Mouse (Mus musculus) forebrain, embryonic 15.5 days (tissue): ENCODE measurements around the gene Lrrc7. TPM values are rescaled to one million over a fixed set of nuclear protein-coding genes. Genes with fewer than 3 reads are reported as not detected.
"Not testable (repeated sequence)": the region's sequence is repeated elsewhere in the genome, so short reads cannot be mapped to it uniquely, and the experiment has no call there.

Experiments used
- ATAC-seq: fragments of 200-750 bp; cut with Nextera tagmentation; replicated peaks from 2 replicates; pipeline ENCODE4 v1.8.0; 2017; ENCODE audit warnings: mild to moderate bottlenecking, moderate TSS enrichment, moderate library complexity
- H3K27ac ChIP-seq: fragments of 300-500 bp; sonication (generic); replicated peaks from 2 replicates; pipeline ENCODE4 v1.5.1; 2015; ENCODE audit warnings: mild to moderate bottlenecking, inconsistent platforms
- H3K27me3 ChIP-seq: fragments of 300-500 bp; sonication (generic); 2 replicates; pipeline ENCODE4 v1.6.1; 2015; ENCODE audit warnings: inconsistent platforms
- H3K36me3 ChIP-seq: fragments of 300-500 bp; sonication (generic); 2 replicates; pipeline ENCODE4 v1.6.1; 2015; ENCODE audit warnings: mild to moderate bottlenecking, inconsistent platforms
- H3K4me1 ChIP-seq: fragments of 300-500 bp; sonication (generic); 2 replicates; pipeline ENCODE4 v1.6.1; 2015; ENCODE audit warnings: inconsistent platforms
- H3K4me2 ChIP-seq: fragments of 300-500 bp; sonication (generic); replicated peaks from 2 replicates; pipeline ENCODE4 v1.6.1; 2015; ENCODE audit warnings: mild to moderate bottlenecking, inconsistent platforms
- H3K4me3 ChIP-seq: fragments of 300-500 bp; sonication (generic); 2 replicates; pipeline ENCODE4 v1.5.1; 2015; ENCODE audit warnings: mild to moderate bottlenecking, inconsistent platforms
- H3K9ac ChIP-seq: fragments of 300-500 bp; sonication (generic); replicated peaks from 2 replicates; pipeline ENCODE4 v1.6.1; 2015; ENCODE audit warnings: mild to moderate bottlenecking, inconsistent platforms
- H3K9me3 ChIP-seq: fragments of 300-500 bp; sonication (generic); 2 replicates; pipeline ENCODE4 v1.6.1; 2016; ENCODE audit warnings: inconsistent platforms
- WGBS: fragments of 180-500 bp; shearing (Covaris S2); methylation state at CpG from one replicate; pipeline ENCODE4 v1.1.7; 2015; ENCODE audit warnings: mixed read lengths; 5-methylcytosine and 5-hydroxymethylcytosine counted together
- polyA plus RNA-seq: library from polyadenylated mRNA; unstranded; fragments of >200 nt; fragmentation: Nextera tagmentation; extraction: Ambion mirVana; gene quantifications from 2 replicates; pipeline ENCODE4 v1.2.1, GENCODE M21; 2015

The Lrrc7 gene
- polyA plus RNA-seq, 1 experiment from 2014 or later = 17.2 TPM

DNA sequence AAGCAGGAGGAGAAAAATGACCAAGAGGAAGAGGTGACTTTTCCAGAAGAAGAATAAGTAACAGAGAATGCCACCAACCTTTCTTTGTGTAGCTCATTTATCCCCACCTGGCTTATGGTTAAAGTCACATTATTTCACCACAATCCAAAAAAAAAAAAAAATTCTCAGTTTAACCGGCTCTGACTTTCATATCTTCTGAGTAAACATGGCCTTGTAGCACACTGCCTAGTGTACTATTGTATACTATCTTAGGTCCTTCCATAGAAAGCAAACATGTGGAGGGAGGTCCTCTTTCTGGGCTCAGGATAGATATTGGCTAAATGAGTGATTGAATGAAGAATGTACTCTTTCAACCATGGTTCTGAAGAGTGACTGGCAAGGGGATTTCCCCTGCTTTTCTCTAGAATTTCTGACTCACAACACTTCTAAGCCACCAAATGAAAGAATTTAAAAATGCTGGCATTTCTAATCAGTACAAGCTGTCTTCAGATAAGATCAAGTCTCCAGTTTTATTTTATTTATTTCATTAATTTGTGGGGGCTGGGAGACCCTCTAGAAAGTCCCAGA is 400.0 kb downstream of the Lrrc7 start:
- H3K4me1 ChIP-seq = no peaks in the 10 kb centered on the region
- H3K27me3 ChIP-seq = no peaks in the 10 kb centered on the region
- ATAC-seq = no peak
- H3K9ac ChIP-seq = no peak overlapping the region
- H3K27ac ChIP-seq = no peak overlapping the region
- 95% methylated on average over 1 of the region's 1 CpGs for whole genome bisulfite sequencing
- no peak overlapping the region for H3K4me2 ChIP-seq
- H3K36me3 ChIP-seq = peaks cover 18% of the 10 kb centered on the region
- no peak overlapping the region for H3K4me3 ChIP-seq
- H3K9me3 ChIP-seq = no peaks in the 10 kb centered on the region

DNA sequence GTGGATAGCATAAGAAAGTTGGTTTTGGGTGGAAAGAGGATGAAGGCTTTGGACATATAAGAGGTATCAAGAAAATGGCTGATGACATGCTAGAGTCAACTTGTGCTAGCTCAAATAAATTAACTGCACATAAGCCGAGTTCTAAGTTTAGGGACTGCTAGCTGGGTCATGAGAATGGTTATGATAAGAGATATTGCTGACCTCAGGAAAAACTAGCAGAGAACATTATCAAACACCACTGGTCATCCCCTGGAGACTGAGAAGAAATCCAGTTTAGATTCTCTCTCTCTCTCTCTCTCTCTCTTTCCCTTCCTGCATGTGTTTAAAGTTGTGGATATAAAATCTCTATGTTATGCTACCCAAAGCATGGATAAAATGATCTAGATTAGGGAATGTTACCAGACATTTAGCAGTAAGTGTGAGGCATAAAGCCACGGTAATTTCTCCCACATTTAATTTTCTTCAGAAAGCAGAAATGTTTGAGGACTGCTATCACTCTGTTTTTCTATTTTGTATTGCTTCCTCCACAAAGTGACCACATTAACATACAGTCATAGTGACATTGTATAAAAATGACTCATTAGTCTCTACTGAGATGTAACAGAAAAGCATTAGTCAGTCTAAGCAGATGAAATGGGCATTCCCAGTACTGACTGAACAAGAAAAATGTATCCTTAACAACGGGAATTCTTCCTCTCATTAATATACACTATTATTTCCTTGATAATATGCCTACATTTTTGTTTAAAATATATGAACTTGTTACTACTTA is 406.3 kb downstream of the Lrrc7 start:
- Histone ChIP-seq H3K4me2 (no peak overlapping the region), H3K4me3 (no peak overlapping the region), H3K4me1 (0 out of 2 replicates have a peak, but pooled peaks cover 3% of the 10 kb centered on the region), H3K27me3 (no peaks in the 10 kb centered on the region), H3K9me3 (no peaks in the 10 kb centered on the region), H3K36me3 (peaks cover 8% of the 10 kb centered on the region), H3K9ac (no peak overlapping the region), H3K27ac (no peak overlapping the region)
- no peak for ATAC-seq
- 86% methylated on average over 3 of the region's 3 CpGs for WGBS

DNA sequence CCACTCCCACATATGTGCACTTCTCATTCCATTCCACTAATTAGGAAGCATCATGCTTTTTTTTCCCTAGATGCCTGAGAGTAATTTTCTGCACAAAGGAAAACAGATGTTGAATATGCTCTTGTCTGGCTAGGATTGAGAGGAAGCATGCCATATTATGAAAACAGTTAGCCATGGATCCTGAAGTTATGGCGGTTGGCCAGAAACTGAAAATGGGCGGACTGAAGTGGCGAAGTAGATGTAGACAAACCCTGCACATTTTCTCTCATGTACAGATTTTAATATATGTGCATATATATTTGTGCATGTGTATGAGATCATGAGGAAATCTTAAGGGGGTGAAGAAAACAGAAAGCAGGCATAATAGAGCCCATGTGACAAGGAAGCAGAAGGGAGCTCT is 407.9 kb downstream of the Lrrc7 start:
- Histone ChIP-seq H3K9ac (no peak overlapping the region), H3K4me3 (no peak overlapping the region), H3K27ac (peak overlapping the region; percentile 43; the same call in 1 of the 2 replicates), H3K27me3 (no peaks in the 10 kb centered on the region), H3K4me2 (no peak overlapping the region), H3K36me3 (no peaks in the 10 kb centered on the region), H3K9me3 (no peaks in the 10 kb centered on the region), H3K4me1 (0 out of 2 replicates have a peak, but pooled peaks cover 3% of the 10 kb centered on the region)
- WGBS = 71% methylated on average over 3 of the region's 3 CpGs
- peak; percentile 67; the same call in 1 of the 2 replicates for ATAC-seq

DNA sequence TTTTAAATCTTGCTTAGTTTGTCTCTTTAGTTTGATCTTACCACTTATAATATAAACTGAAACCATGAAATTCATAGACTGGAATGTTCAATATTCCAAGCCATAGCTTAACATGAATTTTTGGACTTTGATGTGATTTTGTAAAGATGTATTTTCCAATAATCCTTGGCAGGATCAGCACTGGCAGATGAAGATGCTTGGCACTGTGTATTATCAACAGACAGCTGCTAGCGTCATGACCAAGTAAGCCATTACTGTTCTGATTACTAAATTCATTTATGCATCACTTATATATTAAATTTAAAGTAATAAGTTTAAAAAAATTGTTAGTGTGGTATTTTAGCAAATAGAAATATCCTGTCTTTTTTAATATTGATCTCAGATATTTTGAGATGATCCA is 413.0 kb downstream of the Lrrc7 start:
- Histone ChIP-seq H3K36me3 (0 out of 2 replicates have a peak, but pooled peaks cover 3% of the 10 kb centered on the region), H3K4me1 (no peaks in the 10 kb centered on the region), H3K4me2 (no peak overlapping the region), H3K27ac (no peak overlapping the region), H3K4me3 (no peak overlapping the region), H3K9ac (no peak overlapping the region), H3K27me3 (no peaks in the 10 kb centered on the region), H3K9me3 (no peaks in the 10 kb centered on the region)
- ATAC-seq = no peak
- 73% methylated on average over 1 of the region's 1 CpGs for WGBS

DNA sequence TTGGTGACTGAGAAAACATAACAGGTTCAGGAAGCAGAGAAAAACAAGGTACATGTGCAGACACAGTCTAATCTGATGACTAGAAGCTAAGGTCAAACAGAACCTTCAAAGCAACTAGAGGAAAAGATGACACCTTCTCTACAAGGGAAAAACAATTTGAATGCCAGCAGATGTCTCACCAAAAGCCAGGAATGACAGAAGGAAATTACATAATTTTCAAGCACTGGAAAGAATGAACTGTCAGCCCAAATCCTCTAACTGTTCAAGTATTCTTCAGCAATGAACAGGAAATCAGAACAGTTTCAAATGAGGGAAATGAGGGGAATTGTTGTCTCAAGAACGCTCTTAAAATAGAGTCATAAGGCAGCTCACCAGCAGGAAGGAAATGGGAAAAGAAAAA is 421.4 kb downstream of the Lrrc7 start:
- WGBS = 80% methylated on average over 1 of the region's 1 CpGs
- ATAC-seq = no peak
- no peaks in the 10 kb centered on the region for H3K36me3 ChIP-seq
- H3K9ac ChIP-seq = no peak overlapping the region
- H3K9me3 ChIP-seq = no peaks in the 10 kb centered on the region
- H3K4me2 ChIP-seq = no peak overlapping the region
- no peaks in the 10 kb centered on the region for H3K27me3 ChIP-seq
- no peaks in the 10 kb centered on the region for H3K4me1 ChIP-seq
- H3K4me3 ChIP-seq = no peak overlapping the region
- no peak overlapping the region for H3K27ac ChIP-seq

DNA sequence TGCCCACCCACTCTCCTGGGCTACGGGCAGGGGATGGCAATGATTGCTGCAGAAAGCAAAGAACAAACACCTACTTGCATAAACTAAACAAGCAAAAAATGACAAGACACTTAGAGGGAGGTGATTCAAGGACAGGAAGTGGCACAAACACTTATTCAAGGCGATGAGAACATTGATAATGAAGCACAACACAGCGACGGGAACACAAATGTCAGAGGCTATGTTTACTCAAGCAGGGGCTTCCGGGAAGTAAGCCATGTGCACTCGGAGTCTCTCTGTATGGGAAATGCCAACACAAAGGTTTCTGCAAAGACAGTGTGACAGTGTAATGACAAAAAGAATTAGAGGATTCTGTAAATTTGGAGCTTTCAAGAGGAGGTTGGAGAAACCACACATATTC is 424.2 kb downstream of the Lrrc7 start:
- H3K27me3 ChIP-seq = no peaks in the 10 kb centered on the region
- no peak for ATAC-seq
- no peak overlapping the region for H3K4me2 ChIP-seq
- H3K9me3 ChIP-seq = no peaks in the 10 kb centered on the region
- no peak overlapping the region for H3K27ac ChIP-seq
- no peaks in the 10 kb centered on the region for H3K4me1 ChIP-seq
- H3K36me3 ChIP-seq = peaks cover 20% of the 10 kb centered on the region
- no peak overlapping the region for H3K4me3 ChIP-seq
- 80% methylated on average over 6 of the region's 6 CpGs for WGBS
- H3K9ac ChIP-seq = no peak overlapping the region

DNA sequence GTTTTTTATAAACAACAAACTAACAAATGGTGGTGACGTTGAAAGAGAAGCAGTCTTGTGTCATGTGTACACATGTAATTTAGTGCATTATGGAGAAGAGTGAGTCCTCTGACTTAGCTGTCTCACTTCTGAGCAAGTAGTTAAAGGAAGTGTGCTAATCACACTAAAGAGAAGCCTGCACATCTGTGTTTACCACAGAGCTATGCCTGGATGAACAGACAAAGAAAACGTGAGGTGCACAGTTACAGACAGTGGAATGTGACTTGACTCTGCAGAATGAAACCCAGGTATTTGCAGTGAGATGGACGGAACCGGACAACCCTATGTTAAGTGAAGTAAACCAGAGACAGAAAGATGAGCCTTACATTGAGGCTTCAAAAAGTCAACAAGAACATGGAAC is 430.3 kb downstream of the Lrrc7 start:
- Histone ChIP-seq H3K36me3 (peaks cover 20% of the 10 kb centered on the region), H3K27ac (no peak overlapping the region), H3K9me3 (no peaks in the 10 kb centered on the region), H3K4me1 (no peaks in the 10 kb centered on the region), H3K4me2 (no peak overlapping the region), H3K4me3 (no peak overlapping the region), H3K27me3 (no peaks in the 10 kb centered on the region), H3K9ac (no peak overlapping the region)
- no peak for ATAC-seq
- whole genome bisulfite sequencing = 83% methylated on average over 4 of the region's 4 CpGs

DNA sequence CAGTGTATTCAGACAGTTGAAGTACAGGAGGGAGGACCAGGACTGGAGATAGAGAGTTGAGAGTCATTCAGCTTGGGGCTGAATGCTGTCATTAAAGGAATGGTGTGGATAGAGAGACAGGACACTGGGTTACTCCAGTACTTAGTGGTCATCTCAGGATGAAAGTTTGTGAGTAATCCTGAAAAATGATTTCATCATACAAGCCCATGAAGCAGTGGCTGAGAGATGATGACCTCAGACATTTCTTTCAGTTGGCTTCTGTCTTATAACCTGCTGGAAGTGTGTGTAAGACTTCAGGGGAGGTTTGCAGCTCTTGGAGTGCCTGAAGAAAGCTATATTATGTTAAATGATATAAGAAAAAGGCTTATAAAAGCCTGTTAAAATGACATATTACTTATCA is 430.8 kb downstream of the Lrrc7 start:
- ATAC-seq = no peak
- Histone ChIP-seq H3K27ac (no peak overlapping the region), H3K4me1 (no peaks in the 10 kb centered on the region), H3K4me2 (no peak overlapping the region), H3K9ac (no peak overlapping the region), H3K27me3 (no peaks in the 10 kb centered on the region), H3K4me3 (no peak overlapping the region), H3K9me3 (no peaks in the 10 kb centered on the region), H3K36me3 (peaks cover 20% of the 10 kb centered on the region)

DNA sequence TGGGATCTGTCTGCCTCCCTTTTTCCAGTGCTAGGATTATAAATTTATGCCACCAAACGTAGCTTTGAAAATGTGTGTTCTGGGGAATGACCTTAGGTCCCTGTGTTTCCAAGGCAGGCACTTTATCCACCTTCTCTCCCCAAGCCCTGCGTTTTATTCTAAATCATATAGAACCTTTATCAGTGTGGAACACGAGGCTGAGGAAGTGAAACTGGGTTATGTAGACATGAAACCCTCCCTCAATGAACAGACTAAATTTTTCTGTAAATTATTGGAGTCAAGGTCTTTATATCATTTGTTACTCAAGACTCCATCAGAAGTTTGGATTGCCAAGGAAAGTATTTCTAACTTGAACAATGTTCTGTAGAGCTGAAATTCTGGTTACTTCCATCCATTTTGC is 439.1 kb downstream of the Lrrc7 start:
- no peak for ATAC-seq
- Histone ChIP-seq H3K36me3 (no peaks in the 10 kb centered on the region), H3K4me2 (no peak overlapping the region), H3K4me3 (no peak overlapping the region), H3K27me3 (no peaks in the 10 kb centered on the region), H3K9ac (no peak overlapping the region), H3K27ac (no peak overlapping the region), H3K9me3 (no peaks in the 10 kb centered on the region), H3K4me1 (no peaks in the 10 kb centered on the region)
- 69% methylated on average over 3 of the region's 3 CpGs for WGBS

DNA sequence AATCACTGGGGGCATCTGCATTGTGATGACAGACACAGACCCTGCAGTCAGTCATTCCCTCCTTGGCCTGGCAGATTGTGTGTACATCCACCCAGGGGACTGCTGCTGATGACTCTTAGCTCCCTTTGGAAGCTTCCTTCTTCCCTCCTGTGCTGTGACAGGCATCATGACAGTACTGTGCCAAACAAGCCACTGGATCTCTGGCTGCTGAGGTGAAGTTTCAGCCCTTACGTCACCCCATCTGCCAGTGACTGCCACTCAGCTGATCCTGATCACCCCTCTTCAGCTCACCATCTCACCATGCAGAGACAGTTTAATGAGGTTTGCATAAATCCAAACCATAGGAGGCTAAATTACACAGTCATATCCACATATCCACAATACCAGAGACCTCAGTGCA is 456.8 kb downstream of the Lrrc7 start:
- no peak overlapping the region for H3K4me2 ChIP-seq
- no peak overlapping the region for H3K4me3 ChIP-seq
- 81% methylated on average over 1 of the region's 1 CpGs for WGBS
- H3K9ac ChIP-seq = no peak overlapping the region
- H3K27ac ChIP-seq = no peak overlapping the region
- no peaks in the 10 kb centered on the region for H3K27me3 ChIP-seq
- H3K4me1 ChIP-seq = no peaks in the 10 kb centered on the region
- no peaks in the 10 kb centered on the region for H3K36me3 ChIP-seq
- no peaks in the 10 kb centered on the region for H3K9me3 ChIP-seq
- ATAC-seq = 0 out of 2 replicates have a peak, but pooled peaks have one; percentile 32

DNA sequence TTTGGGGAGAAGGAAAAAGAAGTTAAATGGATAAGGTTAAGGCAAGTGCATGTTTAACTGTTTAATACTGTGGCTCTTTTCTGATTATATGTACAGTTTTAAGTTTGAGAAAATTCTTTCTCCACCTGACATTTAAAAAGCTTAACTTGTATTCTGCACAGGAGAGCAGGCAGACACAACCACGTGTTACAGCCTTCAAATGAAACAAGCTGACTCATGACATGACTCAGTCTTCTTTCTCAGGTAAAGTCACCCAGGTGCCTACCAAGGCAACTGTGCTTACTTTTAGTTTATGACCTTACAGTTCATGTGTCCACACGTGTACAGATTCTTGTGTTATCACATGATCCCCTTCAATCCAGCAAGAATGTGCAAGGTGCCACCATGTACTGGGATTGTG is 458.6 kb downstream of the Lrrc7 start:
- no peaks in the 10 kb centered on the region for H3K36me3 ChIP-seq
- H3K4me1 ChIP-seq = no peaks in the 10 kb centered on the region
- ATAC-seq = no peak
- H3K27me3 ChIP-seq = no peaks in the 10 kb centered on the region
- 82% methylated on average over 2 of the region's 2 CpGs for WGBS
- H3K4me2 ChIP-seq = no peak overlapping the region
- no peaks in the 10 kb centered on the region for H3K9me3 ChIP-seq
- no peak overlapping the region for H3K4me3 ChIP-seq
- H3K9ac ChIP-seq = no peak overlapping the region
- H3K27ac ChIP-seq = no peak overlapping the region

DNA sequence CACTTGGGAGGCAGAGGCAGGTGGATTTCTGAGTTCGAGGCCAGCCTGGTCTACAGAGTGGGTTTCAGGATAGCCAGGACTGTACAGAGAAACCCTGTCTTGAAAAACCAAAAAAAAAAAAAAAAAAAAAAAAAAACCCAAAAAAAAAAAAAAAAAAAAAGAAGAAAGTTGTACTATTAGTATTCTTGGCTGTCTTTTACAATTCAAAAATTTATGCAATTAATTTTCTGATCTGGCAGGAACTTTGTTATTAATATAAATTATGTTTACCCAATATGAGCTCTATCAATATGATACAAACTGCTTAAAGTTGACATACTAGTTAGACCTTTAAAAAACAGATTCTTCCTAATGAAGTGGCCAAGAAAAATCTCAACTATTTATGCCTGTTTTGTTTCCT is 459.5 kb downstream of the Lrrc7 start:
- H3K9me3 ChIP-seq = not testable (repeated sequence)

DNA sequence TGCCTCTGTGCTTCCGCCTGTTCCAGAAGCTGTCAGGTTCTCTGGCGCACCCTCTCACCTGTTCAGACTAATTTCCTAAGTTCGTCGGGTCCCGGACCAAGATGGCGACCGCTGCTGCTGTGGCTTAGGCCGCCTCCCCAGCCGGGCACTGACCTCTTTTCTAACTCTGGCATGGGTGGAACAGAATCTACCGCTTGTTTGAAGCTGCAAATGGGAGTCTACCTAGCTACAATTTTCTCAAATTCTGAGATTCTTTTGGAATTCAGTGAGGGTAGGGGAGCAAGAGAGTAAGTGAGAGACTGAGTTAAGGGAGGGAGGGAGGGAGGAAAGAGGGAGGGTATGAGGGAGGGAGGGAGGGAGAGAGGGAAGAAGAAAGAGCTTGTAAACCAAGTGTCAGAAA is 460.0 kb downstream of the Lrrc7 start:
- not testable (repeated sequence) for H3K4me3 ChIP-seq, H3K4me2 ChIP-seq, H3K9ac ChIP-seq, ATAC-seq, H3K36me3 ChIP-seq, H3K4me1 ChIP-seq, H3K9me3 ChIP-seq, H3K27me3 ChIP-seq, H3K27ac ChIP-seq
- 94% methylated on average over 10 of the region's 10 CpGs for WGBS

More for the DNA sequence above, 459.5 kb downstream of the Lrrc7 start:
- not testable (repeated sequence) for ATAC-seq, H3K27ac ChIP-seq, H3K27me3 ChIP-seq, H3K36me3 ChIP-seq, H3K4me1 ChIP-seq, H3K4me2 ChIP-seq, H3K4me3 ChIP-seq, H3K9ac ChIP-seq
- 70% methylated on average over 1 of the region's 1 CpGs for WGBS
